Mouse (Mus musculus): Measurements from ENCODE around the gene Arfgap2. TPM values are rescaled to one million over a fixed set of nuclear protein-coding genes. Genes with fewer than 3 reads are reported as not detected.

Arfgap2 gene
- polyA plus RNA-seq, 1 experiment from 2014 or later, result 77.7 TPM

DNA sequence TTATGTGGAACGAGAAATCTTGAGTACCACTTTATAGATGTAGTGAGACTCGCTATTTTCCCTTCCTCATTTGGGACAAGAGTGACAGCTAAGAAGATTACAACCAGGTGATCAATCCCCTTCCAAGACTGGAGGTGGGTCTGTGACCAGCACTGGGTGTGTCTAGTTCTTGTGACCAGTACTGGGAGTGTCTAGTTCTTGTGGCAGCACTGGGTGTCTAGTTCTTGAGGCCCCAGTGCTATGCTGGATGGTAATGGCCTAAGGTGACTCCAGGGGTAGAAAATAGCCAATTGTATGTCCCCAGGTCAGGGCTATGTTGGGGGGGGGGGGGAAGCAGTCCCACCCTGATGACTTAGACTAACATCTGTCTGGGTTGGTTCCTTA lies 14.6 kb downstream of the Arfgap2 start:
- no peak for ATAC-seq
- H3K27ac ChIP-seq (ENCODE audit: low read length), result no peak overlapping the region
- H3K4me2 ChIP-seq (ENCODE audit: low read length), result no peak overlapping the region
- no peak overlapping the region for H3K9ac ChIP-seq (replicated peaks; ENCODE audit: low read depth, low read length)
- H3K4me3 ChIP-seq (replicated peaks; ENCODE audit: low read length), result no peak overlapping the region
- no peaks in the 10 kb centered on the region for H3K9me3 ChIP-seq (ENCODE audit: control insufficient read depth, low read length)
- no peaks in the 10 kb centered on the region for H3K27me3 ChIP-seq (replicated peaks; ENCODE audit: control insufficient read depth, insufficient read depth, low read length)
- H3K4me1 ChIP-seq (replicated peaks; ENCODE audit: control insufficient read depth, insufficient read depth, low read length), result peaks cover 7% of the 10 kb centered on the region
- peaks cover 11% of the 10 kb centered on the region for H3K36me3 ChIP-seq (ENCODE audit: control insufficient read depth, insufficient read depth)
- 72% methylated on average over 2 of the region's 2 CpGs for WGBS

GRCm38 (mm10) chr2:91281366-91281765 lies 16.6 kb downstream of the Arfgap2 start:
- H3K4me3 ChIP-seq (replicated peaks; ENCODE audit: low read length), result no peak overlapping the region
- ATAC-seq, result no peak

DNA sequence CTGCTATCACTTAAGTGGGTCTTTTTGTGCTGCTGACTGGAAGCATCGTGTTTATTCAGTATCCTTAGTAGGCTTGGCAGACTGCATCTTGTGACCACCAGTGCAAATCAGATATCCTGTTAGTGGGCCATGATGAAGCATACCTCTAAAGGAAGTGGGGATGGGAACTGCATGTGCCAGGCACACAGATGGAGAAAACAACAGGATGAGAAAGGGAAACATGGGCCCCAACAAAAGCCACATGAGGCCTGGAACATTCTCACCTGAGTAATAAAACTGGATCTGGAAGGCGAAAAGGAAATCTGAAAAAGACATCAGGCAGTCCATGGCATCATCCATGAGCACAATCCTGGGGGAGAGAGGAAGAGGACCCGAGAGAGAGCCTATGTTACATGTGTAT lies 19.2 kb downstream of the Arfgap2 start:
- no peaks in the 10 kb centered on the region for H3K9me3 ChIP-seq (ENCODE audit: control insufficient read depth, low read length)
- H3K9ac ChIP-seq (replicated peaks; ENCODE audit: low read depth, low read length), result no peak overlapping the region
- H3K27ac ChIP-seq (ENCODE audit: low read length), result no peak overlapping the region
- no peak overlapping the region for H3K4me3 ChIP-seq (replicated peaks; ENCODE audit: low read length)
- ATAC-seq, result no peak
- WGBS, result 79% methylated on average over 3 of the region's 3 CpGs
- no peak overlapping the region for H3K4me2 ChIP-seq (ENCODE audit: low read length)
- H3K27me3 ChIP-seq (replicated peaks; ENCODE audit: control insufficient read depth, insufficient read depth, low read length), result no peaks in the 10 kb centered on the region
- no peaks in the 10 kb centered on the region for H3K36me3 ChIP-seq (ENCODE audit: control insufficient read depth, insufficient read depth)
- H3K4me1 ChIP-seq (replicated peaks; ENCODE audit: control insufficient read depth, insufficient read depth, low read length), result peaks cover 12% of the 10 kb centered on the region

More at GRCm38 (mm10) chr2:91281366-91281765, 16.6 kb downstream of the Arfgap2 start:
- Histone ChIP-seq H3K4me1 (replicated peaks; ENCODE audit: control insufficient read depth, insufficient read depth, low read length) (peaks cover 12% of the 10 kb centered on the region), H3K4me2 (ENCODE audit: low read length) (no peak overlapping the region), H3K27me3 (replicated peaks; ENCODE audit: control insufficient read depth, insufficient read depth, low read length) (no peaks in the 10 kb centered on the region), H3K9ac (replicated peaks; ENCODE audit: low read depth, low read length) (no peak overlapping the region), H3K36me3 (ENCODE audit: control insufficient read depth, insufficient read depth) (peaks cover 2% of the 10 kb centered on the region; the same call in 1 of the 2 replicates), H3K9me3 (ENCODE audit: control insufficient read depth, low read length) (no peaks in the 10 kb centered on the region), H3K27ac (ENCODE audit: low read length) (no peak overlapping the region)
- 51% methylated on average over 5 of the region's 5 CpGs for WGBS

- WGBS, result 29% methylated on average over 13 of the region's 13 CpGs
- Histone ChIP-seq H3K9me3 (ENCODE audit: control insufficient read depth, low read length) (no peaks in the 10 kb centered on the region), H3K36me3 (ENCODE audit: control insufficient read depth, insufficient read depth) (no peaks in the 10 kb centered on the region), H3K4me3 (replicated peaks; ENCODE audit: low read length) (no peak overlapping the region), H3K4me1 (replicated peaks; ENCODE audit: control insufficient read depth, insufficient read depth, low read length) (peaks cover 12% of the 10 kb centered on the region), H3K27me3 (replicated peaks; ENCODE audit: control insufficient read depth, insufficient read depth, low read length) (no peaks in the 10 kb centered on the region), H3K9ac (replicated peaks; ENCODE audit: low read depth, low read length) (no peak overlapping the region), H3K4me2 (ENCODE audit: low read length) (no peak overlapping the region), H3K27ac (ENCODE audit: low read length) (peak overlapping the region; percentile 39)
- ATAC-seq, result peak; percentile 51
Measured at GRCm38 (mm10) chr2:91284375-91285199, 19.8 kb downstream of the Arfgap2 start.

GRCm38 (mm10) chr2:91285885-91286505 lies 21.2 kb downstream of the Arfgap2 start:
- no peaks in the 10 kb centered on the region for H3K9me3 ChIP-seq (ENCODE audit: control insufficient read depth, low read length)
- no peaks in the 10 kb centered on the region for H3K27me3 ChIP-seq (replicated peaks; ENCODE audit: control insufficient read depth, insufficient read depth, low read length)
- peak; percentile 46 for ATAC-seq
- WGBS, result 13% methylated on average over 7 of the region's 7 CpGs
- H3K4me1 ChIP-seq (replicated peaks; ENCODE audit: control insufficient read depth, insufficient read depth, low read length), result peaks cover 14% of the 10 kb centered on the region
- H3K9ac ChIP-seq (replicated peaks; ENCODE audit: low read depth, low read length), result no peak overlapping the region
- H3K4me2 ChIP-seq (ENCODE audit: low read length), result no peak overlapping the region
- no peaks in the 10 kb centered on the region for H3K36me3 ChIP-seq (ENCODE audit: control insufficient read depth, insufficient read depth)
- H3K4me3 ChIP-seq (replicated peaks; ENCODE audit: low read length), result no peak overlapping the region
- H3K27ac ChIP-seq (ENCODE audit: low read length), result no peak overlapping the region

GRCm38 (mm10) chr2:91287563-91287962 lies 22.8 kb downstream of the Arfgap2 start:
- no peak overlapping the region for H3K4me3 ChIP-seq (replicated peaks; ENCODE audit: low read length)
- H3K4me1 ChIP-seq (replicated peaks; ENCODE audit: control insufficient read depth, insufficient read depth, low read length), result peaks cover 20% of the 10 kb centered on the region
- no peaks in the 10 kb centered on the region for H3K9me3 ChIP-seq (ENCODE audit: control insufficient read depth, low read length)
- H3K36me3 ChIP-seq (ENCODE audit: control insufficient read depth, insufficient read depth), result no peaks in the 10 kb centered on the region
- no peak for ATAC-seq
- no peak overlapping the region for H3K4me2 ChIP-seq (ENCODE audit: low read length)
- no peaks in the 10 kb centered on the region for H3K27me3 ChIP-seq (replicated peaks; ENCODE audit: control insufficient read depth, insufficient read depth, low read length)
- no peak overlapping the region for H3K27ac ChIP-seq (ENCODE audit: low read length)
- 82% methylated on average over 6 of the region's 6 CpGs for WGBS
- H3K9ac ChIP-seq (replicated peaks; ENCODE audit: low read depth, low read length), result no peak overlapping the region

- Histone ChIP-seq H3K9me3 (ENCODE audit: control insufficient read depth, low read length) (no peaks in the 10 kb centered on the region), H3K9ac (replicated peaks; ENCODE audit: low read depth, low read length) (no peak overlapping the region), H3K27ac (ENCODE audit: low read length) (peak overlapping the region; percentile 39; the same call in 1 of the 2 replicates), H3K4me3 (replicated peaks; ENCODE audit: low read length) (no peak overlapping the region), H3K4me1 (replicated peaks; ENCODE audit: control insufficient read depth, insufficient read depth, low read length) (peaks cover 8% of the 10 kb centered on the region), H3K4me2 (ENCODE audit: low read length) (no peak overlapping the region), H3K27me3 (replicated peaks; ENCODE audit: control insufficient read depth, insufficient read depth, low read length) (no peaks in the 10 kb centered on the region), H3K36me3 (ENCODE audit: control insufficient read depth, insufficient read depth) (no peaks in the 10 kb centered on the region)
- 45% methylated on average over 12 of the region's 12 CpGs for WGBS
- peak; percentile 62 for ATAC-seq
Measured at GRCm38 (mm10) chr2:91291197-91292007, 26.6 kb downstream of the Arfgap2 start.

GRCm38 (mm10) chr2:91294226-91294625 lies 29.5 kb downstream of the Arfgap2 start:
- no peaks in the 10 kb centered on the region for H3K9me3 ChIP-seq (ENCODE audit: control insufficient read depth, low read length)
- no peak overlapping the region for H3K4me2 ChIP-seq (ENCODE audit: low read length)
- H3K4me3 ChIP-seq (replicated peaks; ENCODE audit: low read length), result no peak overlapping the region
- H3K36me3 ChIP-seq (ENCODE audit: control insufficient read depth, insufficient read depth), result no peaks in the 10 kb centered on the region
- no peak for ATAC-seq
- WGBS, result 95% methylated on average over 3 of the region's 3 CpGs
- no peaks in the 10 kb centered on the region for H3K27me3 ChIP-seq (replicated peaks; ENCODE audit: control insufficient read depth, insufficient read depth, low read length)
- H3K9ac ChIP-seq (replicated peaks; ENCODE audit: low read depth, low read length), result no peak overlapping the region
- peaks cover 8% of the 10 kb centered on the region for H3K4me1 ChIP-seq (replicated peaks; ENCODE audit: control insufficient read depth, insufficient read depth, low read length)
- H3K27ac ChIP-seq (ENCODE audit: low read length), result no peak overlapping the region

GRCm38 (mm10) chr2:91295895-91296294 lies 31.1 kb downstream of the Arfgap2 start:
- Histone ChIP-seq H3K27me3 (replicated peaks; ENCODE audit: control insufficient read depth, insufficient read depth, low read length) (no peaks in the 10 kb centered on the region), H3K4me2 (ENCODE audit: low read length) (no peak overlapping the region), H3K9me3 (ENCODE audit: control insufficient read depth, low read length) (no peaks in the 10 kb centered on the region), H3K4me1 (replicated peaks; ENCODE audit: control insufficient read depth, insufficient read depth, low read length) (peaks cover 7% of the 10 kb centered on the region), H3K36me3 (ENCODE audit: control insufficient read depth, insufficient read depth) (no peaks in the 10 kb centered on the region), H3K27ac (ENCODE audit: low read length) (no peak overlapping the region), H3K9ac (replicated peaks; ENCODE audit: low read depth, low read length) (no peak overlapping the region), H3K4me3 (replicated peaks; ENCODE audit: low read length) (no peak overlapping the region)
- 90% methylated on average over 5 of the region's 5 CpGs for WGBS
- ATAC-seq, result no peak

Measured in forebrain, embryonic 16.5 days (tissue).